8 mouse cellular contexts compared by ENCODE assay signal in the genomic region with DNA sequence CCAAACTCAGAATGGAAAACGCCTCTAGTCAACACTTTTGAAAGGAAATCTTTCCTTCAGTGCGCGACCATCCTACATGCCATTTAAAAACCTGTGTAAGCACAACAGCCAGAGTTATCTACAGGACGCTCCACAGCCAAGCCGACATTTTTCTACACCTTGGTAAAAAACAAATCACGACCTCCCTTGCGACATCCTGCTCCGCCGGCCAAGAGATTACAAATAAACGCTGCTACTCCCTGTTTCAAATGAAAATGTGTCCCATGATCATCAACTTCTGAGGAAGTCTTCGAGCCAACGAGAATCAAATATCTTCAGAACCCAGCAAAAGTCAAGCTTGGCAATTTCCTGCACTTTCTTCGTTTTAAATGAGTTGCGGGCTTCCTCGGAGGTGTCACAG. TPM values are rescaled to one million over a fixed set of nuclear protein-coding genes. Genes with fewer than 3 reads are reported as not detected.
DNase-seq lines count a peak whose midpoint lies in the region; ATAC-seq and TF ChIP-seq lines count a peak whose summit lies in the region.

No protein-coding gene starts in this region.

- H3K9ac ChIP-seq in heart, adult 2 months (ENCODE audit: low read depth, low read length), result peak overlapping the region; percentile 93
- peak overlapping the region; percentile 78 for H3K9ac ChIP-seq in hindbrain, embryonic 14.5 days

- DNase-seq in heart, adult 2 months, result peak in 1 of 2 experiments; percentile 21
- no peak for DNase-seq in heart, adult 18-20 months
- peak; percentile 44 for DNase-seq in NIH3T3 (ENCODE audit: low read depth)
- no peak for DNase-seq in hindbrain, embryonic 14.5 days (ENCODE audit: low spot score)
- DNase-seq in lung, postnatal 25 days (ENCODE audit: low spot score), result peak; percentile 29
- no peak for DNase-seq in urinary bladder, adult 18-20 months (ENCODE audit: low spot score in 2 of 2)
- DNase-seq in urinary bladder, postnatal 14 days (ENCODE audit: low spot score), result no peak

- H3K9me3 ChIP-seq in hindbrain, embryonic 14.5 days (ENCODE audit: control insufficient read depth, low read length), result no peaks in the 10 kb centered on the region

- H3K79me2 ChIP-seq in heart, adult 2 months (replicated peaks; ENCODE audit: control insufficient read depth, insufficient read depth, low read length), result peaks cover 2% of the 10 kb centered on the region; the same call in 1 of the 2 replicates

- H3K4me2 ChIP-seq in hindbrain, embryonic 14.5 days (replicated peaks), result peak overlapping the region; percentile 82

- peaks cover 3% of the 10 kb centered on the region; the same call in 1 of the 2 replicates for H3K36me3 ChIP-seq in heart, adult 2 months (ENCODE audit: control insufficient read depth, insufficient read depth, low read length)
- H3K36me3 ChIP-seq in hindbrain, embryonic 14.5 days (replicated peaks; ENCODE audit: control insufficient read depth, insufficient read depth), result peaks cover 26% of the 10 kb centered on the region

- intact Hi-C loops in heart, adult 2 months (cut with DNase I), result loop anchor here (2.0 to 10.0 kb wide), 3 partner anchors 36 to 460 kb away; a partner anchor contains a TSS

- no peak for TF ChIP-seq POLR2A in heart, adult 2 months (IDR thresholded peaks at IDR 0.05; ENCODE audit: insufficient read depth, low read depth, low read length)

- no peak for ATAC-seq in hindbrain, embryonic 14.5 days (ENCODE audit: low FRiP score)
- no peak for ATAC-seq in frontal cortex, adult (ENCODE audit: low TSS enrichment)

- H3K4me1 ChIP-seq in heart, adult 2 months (ENCODE audit: control insufficient read depth, insufficient read depth, low read length), result peaks cover 12% of the 10 kb centered on the region
- H3K4me1 ChIP-seq in hindbrain, embryonic 14.5 days (replicated peaks; ENCODE audit: control insufficient read depth, insufficient read depth, low read length), result peaks cover 19% of the 10 kb centered on the region

- H3K4me3 ChIP-seq in heart, adult 2 months, result peak overlapping the region; percentile 91
- H3K4me3 ChIP-seq in hindbrain, embryonic 14.5 days (replicated peaks; ENCODE audit: low read length), result peak overlapping the region; percentile 84

- 2% methylated on average over 15 of the region's 15 CpGs for WGBS in heart, adult 2 months
- WGBS in hindbrain, embryonic 14.5 days, result 6% methylated on average over 15 of the region's 15 CpGs

- TF ChIP-seq CTCF in heart, adult 2 months (IDR thresholded peaks at IDR 0.05), result no peak

- no peak for TF ChIP-seq EP300 in heart, adult 2 months (IDR thresholded peaks at IDR 0.05; ENCODE audit: insufficient read depth, low read depth, low read length)

- H3K27ac ChIP-seq in heart, adult 2 months, result peak overlapping the region; percentile 92
- peak overlapping the region; percentile 87 for H3K27ac ChIP-seq in hindbrain, embryonic 14.5 days

- no peaks in the 10 kb centered on the region for H3K27me3 ChIP-seq in heart, adult 2 months (ENCODE audit: control insufficient read depth, insufficient read depth, low read length)
- H3K27me3 ChIP-seq in hindbrain, embryonic 14.5 days (ENCODE audit: control insufficient read depth, insufficient read depth, low read length), result no peaks in the 10 kb centered on the region

RNA-seq across cellular contexts. Expression of a gene that starts 0.6 kb away (rescaled TPM):
- total RNA-seq in heart, adult 2 months (2021), result 10 to 100 TPM; 36.3 to 40.4 TPM
- 37.5 and 50.1 TPM in 2 replicates for polyA plus RNA-seq in heart, adult 2 months (2012; rRNA removed)
- total RNA-seq in heart, adult 18-20 months (2021), result 10 to 100 TPM; 38.9 to 39.2 TPM
- polyA plus RNA-seq in hindbrain, embryonic 14.5 days (2014; fragmentation: Nextera tagmentation; extraction: Ambion mirVana), result 29.1 and 30.0 TPM in 2 replicates

RNA-seq across cellular contexts. Expression of a gene that starts 35.4 kb away (rescaled TPM):
- 10 to 100 TPM; 15.8 to 16.3 TPM for total RNA-seq in heart, adult 2 months (2021)
- polyA plus RNA-seq in heart, adult 2 months (2012; rRNA removed), result 22.1 and 23.6 TPM in 2 replicates
- total RNA-seq in heart, adult 18-20 months (2021), result 10 to 100 TPM; 15.6 to 16.3 TPM
- 22.1 and 23.0 TPM in 2 replicates for polyA plus RNA-seq in hindbrain, embryonic 14.5 days (2014; fragmentation: Nextera tagmentation; extraction: Ambion mirVana)

RNA-seq across cellular contexts. Expression of a gene that starts 55.2 kb away (rescaled TPM):
- 100 to 1,000 TPM; 139 to 160 TPM for total RNA-seq in heart, adult 2 months (2021)
- polyA plus RNA-seq in heart, adult 2 months (2012; rRNA removed), result 69.1 and 123 TPM in 2 replicates
- 100 to 1,000 TPM; 152 to 153 TPM for total RNA-seq in heart, adult 18-20 months (2021)
- polyA plus RNA-seq in hindbrain, embryonic 14.5 days (2014; fragmentation: Nextera tagmentation; extraction: Ambion mirVana), result 76.8 and 81.6 TPM in 2 replicates

RNA-seq across cellular contexts. Expression of a gene that starts 55.3 kb away (rescaled TPM):
- total RNA-seq in heart, adult 2 months (2021), result 10 to 100 TPM; 40.5 to 46.9 TPM
- 59.7 and 85.6 TPM in 2 replicates for polyA plus RNA-seq in heart, adult 2 months (2012; rRNA removed)
- 10 to 100 TPM; 44.9 to 45.2 TPM for total RNA-seq in heart, adult 18-20 months (2021)
- 134 and 141 TPM in 2 replicates for polyA plus RNA-seq in hindbrain, embryonic 14.5 days (2014; fragmentation: Nextera tagmentation; extraction: Ambion mirVana)

Comparison
In these comparisons a context has a peak if more than half of its experiments do, and no peak if none do; other contexts are left out.
1. DNase-seq: peak in NIH3T3 (single experiment) and lung, postnatal 25 days (single experiment); none in heart, adult 18-20 months (0 of 2), hindbrain, embryonic 14.5 days (single experiment), urinary bladder, adult 18-20 months (0 of 2) and urinary bladder, postnatal 14 days (single experiment).